Mouse (Mus musculus) frontal cortex, postnatal 10 days (tissue): Measurements from ENCODE around the gene Wdr62.

Experiments used
- DNase-seq, 2 experiments: peaks; one replicate each; pipeline ENCODE4 v3.0.0; 2022; ENCODE audit warnings: low spot score in 2 of 2, mixed read lengths in 1 of 2

Gene Wdr62

DNA sequence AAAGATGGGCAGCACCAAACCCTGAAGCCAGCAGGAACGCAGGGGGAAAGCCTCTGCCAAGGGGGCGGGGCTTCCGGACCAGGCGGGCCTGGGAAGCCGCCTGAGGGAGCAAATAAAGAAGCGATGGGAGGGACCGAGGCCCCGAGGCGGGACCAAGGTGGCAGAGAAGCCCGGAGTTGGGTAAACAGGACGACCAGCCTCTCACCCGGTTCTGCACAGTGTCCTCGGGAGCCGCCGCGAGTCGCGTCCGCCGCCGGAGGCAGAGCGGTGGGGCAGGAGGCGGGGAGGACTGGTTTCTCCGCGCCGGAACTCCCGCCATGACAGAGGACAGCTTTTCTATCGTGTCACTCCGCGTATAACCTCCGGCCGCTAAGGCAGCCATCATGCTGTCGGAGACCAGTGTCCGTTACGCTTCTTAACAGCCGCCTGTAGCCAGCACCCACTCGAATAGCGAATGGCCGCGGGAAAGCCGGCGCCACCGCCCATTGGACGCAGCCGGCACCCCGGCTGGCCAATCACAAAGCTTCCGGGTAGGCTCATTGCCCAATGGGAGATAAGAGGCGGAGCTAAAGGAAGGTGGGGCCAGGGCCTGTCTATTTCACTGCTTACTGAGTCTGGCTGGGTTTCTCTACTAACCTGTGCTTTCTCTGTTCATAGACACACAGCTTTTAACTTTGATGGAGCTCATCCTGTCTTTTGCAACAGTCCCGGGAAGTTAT is at the start of gene Wdr62, which contains the start of gene Thap8:
Gene Wdr62 (minus strand): TSS at position 469 of the 719 bp plus-strand sequence.
Gene Thap8 (plus strand): TSS at position 144 of the 719 bp plus-strand sequence.
- peak; percentile 79 to 89 for DNase-seq

DNA sequence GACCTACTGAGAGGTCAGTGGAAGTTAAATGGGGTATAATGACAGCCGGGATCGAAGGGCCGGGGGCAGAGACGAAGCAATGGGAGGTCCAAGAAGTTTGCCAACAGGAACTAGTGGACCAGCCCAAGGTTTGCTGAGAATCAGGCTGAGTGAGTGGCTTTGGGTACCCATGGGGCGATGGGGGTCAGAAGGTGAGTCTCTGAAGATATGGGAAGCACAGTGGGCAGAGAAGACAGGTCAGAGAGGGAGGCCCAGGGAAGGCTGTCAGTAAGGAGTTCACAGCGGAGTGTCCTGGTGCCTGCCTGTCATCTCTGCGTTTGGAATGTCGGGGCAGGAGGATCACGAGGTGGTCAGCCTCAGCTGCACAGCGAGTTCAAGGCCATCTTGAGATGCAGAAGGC is 48.2 kb upstream of the Wdr62 start:
- DNase-seq = no peak

DNA sequence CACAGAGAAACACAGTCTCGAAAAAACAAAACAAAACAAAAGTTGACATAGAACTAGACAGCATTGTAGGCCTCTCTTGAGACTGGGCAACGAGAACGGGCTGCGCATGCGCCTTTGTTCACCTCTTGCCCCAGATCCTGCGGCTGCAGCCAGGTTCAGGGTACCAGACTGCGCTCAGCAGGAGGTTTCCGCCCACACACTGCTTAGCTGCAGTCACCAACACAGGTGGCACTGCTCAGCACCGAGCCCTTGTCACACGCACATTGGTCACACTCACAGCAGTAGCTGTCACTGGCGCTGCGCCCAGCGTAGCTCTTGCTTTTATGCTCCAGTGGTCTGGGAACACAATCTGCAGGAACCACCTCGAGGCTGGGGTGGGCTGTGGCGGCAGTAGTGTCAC is 46.9 kb upstream of the Wdr62 start:
- no peak for DNase-seq

GRCm38 (mm10) chr7:30326427-30326826 is 46.2 kb upstream of the Wdr62 start:
- DNase-seq = no peak

DNA sequence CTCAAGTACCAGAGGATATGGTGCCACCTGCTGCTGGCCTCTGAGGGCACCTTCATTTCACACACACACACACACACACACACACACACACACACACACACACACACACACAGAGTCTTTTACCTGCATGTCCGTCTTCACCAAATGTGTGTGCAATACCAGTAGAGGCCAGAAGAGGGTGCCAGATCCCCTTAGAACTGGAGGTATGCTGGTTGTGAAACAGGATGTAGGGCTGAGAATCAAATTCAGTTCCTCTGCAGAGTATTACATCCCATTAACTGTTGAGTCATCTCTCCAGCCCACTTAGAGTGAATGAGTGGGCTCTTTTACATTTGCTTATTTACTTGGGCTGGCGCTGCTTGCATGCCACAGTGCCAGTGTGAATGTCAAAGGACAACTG is 45.1 kb upstream of the Wdr62 start:
- no peak for DNase-seq

- no peak for DNase-seq
Measured at GRCm38 (mm10) chr7:30324300-30324944, 44.2 kb upstream of the Wdr62 start.

GRCm38 (mm10) chr7:30323795-30324194 is 43.6 kb upstream of the Wdr62 start, which contains the start of gene Sdhaf1:
Gene Sdhaf1, minus strand, starts transcription at chr7:30323895.
- DNase-seq = no peak

GRCm38 (mm10) chr7:30322865-30323264 is 42.6 kb upstream of the Wdr62 start:
- no peak for DNase-seq

DNA sequence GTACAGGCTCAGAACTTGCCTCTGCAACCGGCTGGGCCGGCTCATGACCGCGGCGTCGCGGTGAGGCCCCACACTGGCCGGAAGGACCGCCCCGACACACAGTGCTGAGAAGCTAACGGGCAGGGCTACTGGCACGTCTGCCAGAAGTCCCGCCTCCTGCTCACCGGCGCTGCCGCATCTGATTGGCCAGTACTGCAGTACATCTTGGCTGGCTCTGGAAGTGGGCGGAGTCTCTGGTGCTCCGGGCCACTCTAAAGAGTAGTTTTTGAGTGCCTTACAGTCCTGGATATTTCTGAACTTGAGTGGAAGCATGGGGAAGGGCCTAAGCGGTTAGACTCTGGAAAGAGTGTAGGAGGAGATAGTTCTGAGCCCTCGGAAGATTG is 42.1 kb upstream of the Wdr62 start:
- peak; percentile 93 to 96 for DNase-seq

DNA sequence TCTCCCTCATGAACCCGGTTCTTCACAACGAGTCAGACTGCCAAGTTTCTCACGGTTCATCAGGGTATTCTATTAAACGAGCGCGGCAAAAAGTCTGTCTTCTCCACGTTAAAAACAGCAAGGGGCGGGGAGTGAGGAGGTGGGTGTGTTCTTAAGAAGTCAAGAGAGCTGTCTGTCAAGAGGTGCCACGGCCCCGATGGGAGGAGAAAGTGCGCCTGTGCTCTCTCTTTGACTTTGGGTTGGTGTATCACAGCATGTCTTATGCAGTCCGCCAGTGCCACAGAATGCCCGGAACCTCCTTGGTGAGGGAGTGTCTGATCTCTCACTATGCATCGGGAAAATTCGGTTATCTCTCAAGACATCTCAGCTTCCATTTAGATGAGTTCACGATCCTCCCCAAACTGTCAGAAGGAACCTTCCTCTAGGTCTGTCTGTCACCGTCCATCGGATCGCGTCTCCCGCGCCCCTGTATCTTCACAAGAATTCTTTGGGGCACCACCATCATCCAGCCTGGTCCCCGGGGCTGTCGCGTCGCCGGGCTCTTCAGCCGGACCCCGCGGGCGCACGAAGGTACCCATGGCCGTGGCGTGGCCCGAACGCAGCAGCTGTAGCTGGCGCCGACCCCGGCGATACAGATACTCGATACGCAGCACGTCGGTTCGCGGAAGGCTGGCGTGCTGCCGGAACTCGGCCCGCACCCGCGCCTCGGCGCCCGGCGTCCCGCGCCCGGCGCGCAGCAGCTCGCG is 41.5 kb upstream of the Wdr62 start, which contains the start of gene E130208F15Rik:
Gene E130208F15Rik (plus strand): TSS at position 202 of the 746 bp plus-strand sequence.
- DNase-seq = peak; percentile 58 to 63

DNA sequence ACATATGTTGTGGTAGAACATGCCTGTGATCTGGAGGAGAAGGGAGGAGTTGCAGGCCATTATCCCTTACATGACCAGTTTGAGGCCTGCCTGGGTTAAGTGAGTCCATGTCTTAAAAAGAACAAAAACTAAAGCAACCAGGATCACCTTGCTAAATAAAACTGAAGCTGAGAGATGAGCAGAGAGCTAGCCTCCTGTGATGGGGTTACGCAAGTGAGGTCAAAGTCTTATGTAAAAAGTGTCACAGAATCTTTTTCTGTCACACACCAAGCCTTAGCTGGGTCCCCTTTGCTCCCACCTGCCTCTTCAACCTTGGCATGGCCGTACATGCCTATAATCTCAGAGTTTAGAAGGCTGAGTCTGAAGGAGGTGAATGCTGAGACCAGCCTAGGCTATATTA is 40.7 kb upstream of the Wdr62 start:
- no peak for DNase-seq

DNA sequence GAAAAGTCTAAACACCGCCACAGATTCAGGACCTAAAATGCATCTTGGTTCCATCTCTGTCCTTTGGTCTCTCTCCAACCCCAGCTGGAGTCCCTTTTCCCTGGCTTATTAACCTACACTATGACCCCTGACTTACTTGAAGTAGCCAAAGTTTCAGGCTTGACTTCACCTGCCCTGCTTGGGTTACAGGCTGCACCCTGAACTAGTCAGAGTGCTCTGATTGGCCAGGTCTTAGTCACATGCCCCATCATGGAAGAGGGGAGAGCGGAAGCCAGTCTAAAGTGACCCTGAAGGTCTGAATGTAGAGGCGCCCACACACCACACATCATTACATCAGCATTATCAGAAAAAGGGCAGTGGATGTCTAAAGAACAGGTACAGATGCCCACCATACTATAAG is 37.9 kb upstream of the Wdr62 start:
- no peak for DNase-seq

- no peak for DNase-seq
Measured at GRCm38 (mm10) chr7:30315559-30316529, 35.6 kb upstream of the Wdr62 start.

GRCm38 (mm10) chr7:30314721-30315155 is 34.5 kb upstream of the Wdr62 start, which contains the start of gene Syne4:
Gene Syne4, plus strand, starts transcription at chr7:30314807.
- no peak for DNase-seq

DNA sequence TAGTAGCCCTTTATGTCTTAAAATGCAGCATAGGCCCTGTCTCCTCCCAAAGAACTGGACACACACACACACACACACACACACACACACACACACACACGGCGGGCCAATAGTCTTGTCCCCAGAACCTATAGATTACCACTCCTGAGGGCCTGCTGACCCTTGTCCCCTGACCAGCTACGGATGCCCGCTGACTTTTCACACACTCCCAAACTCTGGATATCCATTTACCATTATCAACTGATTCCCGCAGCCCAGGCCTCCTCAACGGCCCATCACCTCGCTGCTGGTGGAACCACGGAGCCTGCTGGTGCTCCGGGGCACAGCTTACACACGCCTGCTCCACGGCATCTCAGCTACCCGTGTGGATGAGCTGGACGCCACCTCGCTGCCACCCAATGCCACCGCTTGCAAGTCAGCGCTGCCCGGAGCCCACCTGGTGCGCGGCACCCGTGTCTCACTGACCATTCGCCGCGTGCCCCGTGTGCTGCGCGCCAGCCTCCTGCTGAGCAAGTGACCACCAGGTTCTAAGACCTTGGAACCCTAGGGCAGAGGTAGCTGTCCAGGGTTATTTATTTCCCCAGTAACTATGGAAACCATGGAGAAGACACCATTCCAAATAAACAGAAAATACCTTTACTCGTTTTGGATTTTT is 33.6 kb upstream of the Wdr62 start:
- DNase-seq = no peak

- no peak for DNase-seq
Measured at GRCm38 (mm10) chr7:30310136-30310535, 29.9 kb upstream of the Wdr62 start.

GRCm38 (mm10) chr7:30309395-30310129 is 29.3 kb upstream of the Wdr62 start:
- DNase-seq = no peak

DNA sequence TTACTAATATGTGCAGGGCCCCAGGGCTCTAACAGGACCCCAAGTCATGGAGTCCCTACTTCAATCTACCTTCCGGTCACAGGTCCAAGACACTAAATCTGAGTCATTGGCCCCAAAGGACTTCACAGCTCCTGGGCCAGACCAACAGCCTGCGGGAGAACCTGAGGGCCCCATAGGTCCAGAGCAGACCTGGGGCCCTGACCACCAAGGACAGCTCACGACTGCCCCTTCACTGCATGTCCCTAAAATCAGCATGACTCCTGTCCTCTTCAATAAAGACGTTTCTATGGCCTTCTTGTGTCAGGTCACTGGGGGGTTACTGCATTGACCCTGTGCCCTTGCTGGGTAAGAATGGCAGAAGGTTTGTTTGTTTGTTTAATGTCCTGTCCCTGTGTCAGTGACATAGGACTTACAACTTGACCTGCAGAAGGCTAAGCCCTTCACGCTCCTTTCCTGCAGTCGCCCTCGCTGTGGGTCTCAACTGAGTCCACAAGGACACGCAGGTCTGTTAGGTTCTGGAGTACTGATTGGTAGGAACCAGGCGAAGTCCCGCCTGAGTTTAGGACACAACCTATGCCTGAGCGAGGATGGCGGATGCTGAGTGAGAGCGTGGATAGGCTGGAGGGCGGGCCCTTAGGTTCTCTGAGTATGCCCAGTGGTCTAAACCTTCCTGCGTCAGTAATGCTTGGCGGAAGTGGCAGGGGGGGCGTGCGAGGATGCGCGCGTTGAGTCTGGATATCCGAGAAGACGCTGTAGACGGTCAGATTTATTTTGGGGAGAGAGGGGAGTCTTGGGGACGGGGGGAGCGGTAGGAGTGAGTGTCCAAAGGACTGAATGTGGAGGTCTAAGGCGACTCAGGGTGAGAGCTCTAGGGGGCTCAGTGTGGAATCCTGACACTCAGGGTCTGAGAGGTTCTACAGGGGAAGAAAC is 28.1 kb upstream of the Wdr62 start, which contains the start of gene Alkbh6:
Gene Alkbh6 (plus strand): TSS at position 642 of the 930 bp plus-strand sequence.
- peak; percentile 94 to 95 for DNase-seq
